Mouse (Mus musculus) heart, embryonic 12.5 days (tissue): ENCODE measurements at regions not wholly inside any gene's neighbourhood (a gene's known extent, or its start where the extent isn't known, plus 50 kb on each side); places are given as distances from the start of the nearest gene placed in this dataset.

ENCODE experiments used
- ATAC-seq: fragments of 200-750 bp; cut with Nextera tagmentation; 2 replicates; pipeline ENCODE4 v1.8.0; 2017; ENCODE audit warnings: moderate TSS enrichment, moderate library complexity; ENCODE audit not compliant: insufficient number of reproducible peaks, low FRiP score
- H3K27ac ChIP-seq: fragments of 300-500 bp; sonication (generic); 2 replicates; pipeline ENCODE4 v1.5.1; 2016; ENCODE audit warnings: mild to moderate bottlenecking, moderate library complexity; ENCODE audit not compliant: poor library complexity, severe bottlenecking
- H3K27me3 ChIP-seq: fragments of 300-500 bp; sonication (generic); replicated peaks from 2 replicates; pipeline ENCODE4 v1.6.1; 2016; ENCODE audit warnings: mild to moderate bottlenecking, moderate library complexity
- H3K36me3 ChIP-seq: fragments of 300-500 bp; sonication (generic); 2 replicates; pipeline ENCODE4 v1.6.1; 2016; ENCODE audit warnings: mild to moderate bottlenecking, moderate library complexity
- H3K4me1 ChIP-seq: fragments of 300-500 bp; sonication (generic); replicated peaks from 2 replicates; pipeline ENCODE4 v1.6.1; 2016; ENCODE audit warnings: mild to moderate bottlenecking
- H3K4me2 ChIP-seq: fragments of 300-500 bp; sonication (generic); 2 replicates; pipeline ENCODE4 v1.6.1; 2016; ENCODE audit warnings: mild to moderate bottlenecking, moderate library complexity
- H3K4me3 ChIP-seq: fragments of 300-500 bp; sonication (generic); 2 replicates; pipeline ENCODE4 v1.5.1; 2016; ENCODE audit warnings: mild to moderate bottlenecking
- H3K9ac ChIP-seq: fragments of 300-500 bp; sonication (generic); 2 replicates; pipeline ENCODE4 v1.6.1; 2016; ENCODE audit warnings: mild to moderate bottlenecking, moderate library complexity
- H3K9me3 ChIP-seq: fragments of 300-500 bp; sonication (generic); replicated peaks from 2 replicates; pipeline ENCODE4 v1.6.1; 2016; ENCODE audit warnings: mild to moderate bottlenecking, moderate library complexity
- WGBS: fragments of 180-500 bp; shearing (Covaris S2); methylation state at CpG from one replicate; pipeline ENCODE4 v1.1.7; 2016; 5-methylcytosine and 5-hydroxymethylcytosine counted together

DNA sequence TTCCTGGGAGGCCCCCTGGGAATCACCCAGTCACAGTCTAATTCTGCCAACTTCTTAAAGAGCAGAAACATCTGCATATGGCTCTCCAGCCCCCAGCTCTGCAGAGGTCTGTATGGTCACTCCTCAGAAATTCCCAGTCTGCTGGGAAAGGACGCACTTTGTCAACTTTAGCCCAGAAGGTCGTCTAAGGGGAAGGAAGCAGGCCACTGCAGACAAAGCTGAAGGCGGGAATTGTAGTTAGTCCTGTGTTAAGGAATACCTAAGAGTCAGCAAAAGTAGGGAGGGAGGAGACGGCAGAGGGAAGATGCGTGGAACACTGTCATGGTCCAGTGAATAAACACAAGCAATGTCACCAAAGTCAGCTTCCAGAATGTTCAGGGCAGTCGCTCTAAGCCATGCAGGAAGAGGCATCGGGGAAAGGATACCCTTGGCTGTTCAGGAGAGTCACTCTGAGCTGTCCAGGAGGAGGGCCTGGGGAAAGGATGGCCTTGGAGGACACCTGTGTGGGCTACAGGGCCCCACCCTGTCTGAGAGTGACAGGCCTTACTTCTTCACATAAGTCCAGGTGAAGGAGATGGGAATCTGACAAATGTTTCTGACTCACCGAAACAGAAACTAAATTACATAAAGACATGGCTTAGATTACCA is 230.1 kb upstream of the Adgrl2 start:
- Histone ChIP-seq H3K9me3 (no peaks in the 10 kb centered on the region), H3K4me3 (no peak overlapping the region), H3K27me3 (no peaks in the 10 kb centered on the region), H3K9ac (no peak overlapping the region), H3K4me1 (peaks cover 19% of the 10 kb centered on the region; the same call in 1 of the 2 replicates), H3K36me3 (no peaks in the 10 kb centered on the region), H3K27ac (peak overlapping the region; percentile 37; the same call in 1 of the 2 replicates), H3K4me2 (no peak overlapping the region)
- WGBS = 56% methylated on average over 8 of the region's 8 CpGs
- ATAC-seq = peak; percentile 45; the same call in 1 of the 2 replicates

DNA sequence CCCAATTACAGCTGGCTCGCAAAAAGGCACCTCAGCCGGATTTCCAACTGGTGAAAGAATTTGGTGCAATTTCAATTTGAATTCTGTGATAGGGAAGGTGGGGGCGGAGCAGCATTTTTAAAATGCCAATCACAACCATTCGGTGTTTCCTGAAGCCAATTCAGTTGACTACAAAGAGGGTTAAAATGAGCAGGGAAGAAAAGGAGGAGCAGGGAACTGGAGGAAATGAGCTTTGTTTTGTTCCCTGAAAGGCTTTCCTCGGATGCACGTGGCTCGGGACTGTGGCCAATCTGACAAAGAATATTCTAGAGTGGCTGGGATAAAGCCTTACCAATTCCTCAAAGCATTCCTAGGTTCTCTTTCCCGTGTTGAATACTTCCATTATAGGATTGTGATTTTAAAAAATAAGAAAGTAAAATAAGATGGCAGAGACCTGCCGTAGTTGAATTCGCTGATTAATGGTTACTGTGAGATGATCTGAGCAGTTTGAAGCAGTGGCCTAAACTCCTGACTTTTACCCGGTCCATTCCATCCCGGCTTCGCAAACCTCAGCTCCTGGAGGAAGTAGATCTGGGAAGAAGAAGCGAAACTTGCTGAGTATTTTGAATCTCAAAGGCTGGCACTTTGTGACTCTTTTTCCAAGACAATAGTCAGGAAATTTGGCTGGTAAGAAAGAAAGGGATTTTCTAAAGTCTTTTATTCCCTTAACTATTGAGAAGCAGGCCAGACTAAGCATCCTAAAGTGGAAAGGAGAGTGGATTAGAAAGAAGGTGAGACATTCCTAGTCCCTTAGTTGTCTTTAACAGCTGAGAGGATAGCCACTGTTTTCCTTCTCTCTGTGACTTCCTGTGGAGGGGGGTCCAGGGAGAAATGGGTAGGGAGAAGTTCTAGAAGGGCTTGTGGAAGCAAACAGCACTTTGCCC is 229.3 kb upstream of the Adgrl2 start:
- H3K27me3 ChIP-seq = no peaks in the 10 kb centered on the region
- H3K4me1 ChIP-seq = peaks cover 19% of the 10 kb centered on the region; the same call in 1 of the 2 replicates
- no peak overlapping the region for H3K4me3 ChIP-seq
- no peaks in the 10 kb centered on the region for H3K9me3 ChIP-seq
- no peaks in the 10 kb centered on the region for H3K36me3 ChIP-seq
- H3K9ac ChIP-seq = no peak overlapping the region
- H3K4me2 ChIP-seq = no peak overlapping the region
- H3K27ac ChIP-seq = peak overlapping the region; percentile 37; the same call in 1 of the 2 replicates
- ATAC-seq = no peak
- 49% methylated on average over 14 of the region's 14 CpGs for WGBS

DNA sequence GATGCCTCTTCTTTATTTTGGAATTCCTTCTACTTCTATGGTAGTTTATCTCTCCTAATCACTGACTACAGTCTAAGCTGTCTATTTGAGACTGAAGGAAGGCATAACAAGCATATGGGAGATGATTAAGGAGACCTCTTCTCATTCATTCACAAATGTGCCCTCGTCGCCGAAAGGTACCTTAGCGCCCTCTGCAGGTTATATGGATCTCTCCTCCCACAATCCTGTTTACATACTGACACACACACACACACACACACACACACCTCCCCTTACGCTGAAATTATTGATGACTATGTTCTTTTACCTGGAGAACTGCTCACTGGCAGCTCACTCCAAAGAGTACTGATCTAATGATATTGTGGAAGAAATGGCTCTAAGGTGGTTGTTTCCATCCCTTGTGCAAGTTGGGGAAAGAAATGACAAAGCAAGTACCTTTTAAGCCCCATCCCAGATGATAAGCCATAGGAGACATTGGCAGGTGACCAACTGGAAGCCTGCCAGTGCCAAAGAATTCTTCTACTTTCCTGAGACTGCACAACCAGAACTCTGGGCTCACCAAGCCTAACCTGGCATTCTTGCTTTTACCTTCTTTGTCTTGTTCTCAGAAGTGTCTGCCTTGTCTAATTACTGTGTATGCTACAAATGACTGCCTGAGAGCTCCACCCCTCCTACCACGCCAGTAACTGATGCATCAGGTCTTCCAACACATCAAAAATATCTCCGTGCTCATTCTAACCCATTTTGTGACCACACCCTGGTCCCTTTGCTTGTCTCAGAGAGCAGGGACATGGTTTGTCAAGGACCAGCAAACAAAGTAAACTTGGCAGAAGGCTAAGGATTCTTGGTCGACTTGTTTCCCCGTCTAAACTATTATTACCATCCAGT is 227.8 kb upstream of the Adgrl2 start:
- Histone ChIP-seq H3K27ac (no peak overlapping the region), H3K4me2 (no peak overlapping the region), H3K36me3 (no peaks in the 10 kb centered on the region), H3K27me3 (no peaks in the 10 kb centered on the region), H3K4me1 (peaks cover 19% of the 10 kb centered on the region; the same call in 1 of the 2 replicates), H3K4me3 (no peak overlapping the region), H3K9me3 (no peaks in the 10 kb centered on the region), H3K9ac (no peak overlapping the region)
- ATAC-seq = no peak
- 83% methylated on average over 9 of the region's 9 CpGs for WGBS

DNA sequence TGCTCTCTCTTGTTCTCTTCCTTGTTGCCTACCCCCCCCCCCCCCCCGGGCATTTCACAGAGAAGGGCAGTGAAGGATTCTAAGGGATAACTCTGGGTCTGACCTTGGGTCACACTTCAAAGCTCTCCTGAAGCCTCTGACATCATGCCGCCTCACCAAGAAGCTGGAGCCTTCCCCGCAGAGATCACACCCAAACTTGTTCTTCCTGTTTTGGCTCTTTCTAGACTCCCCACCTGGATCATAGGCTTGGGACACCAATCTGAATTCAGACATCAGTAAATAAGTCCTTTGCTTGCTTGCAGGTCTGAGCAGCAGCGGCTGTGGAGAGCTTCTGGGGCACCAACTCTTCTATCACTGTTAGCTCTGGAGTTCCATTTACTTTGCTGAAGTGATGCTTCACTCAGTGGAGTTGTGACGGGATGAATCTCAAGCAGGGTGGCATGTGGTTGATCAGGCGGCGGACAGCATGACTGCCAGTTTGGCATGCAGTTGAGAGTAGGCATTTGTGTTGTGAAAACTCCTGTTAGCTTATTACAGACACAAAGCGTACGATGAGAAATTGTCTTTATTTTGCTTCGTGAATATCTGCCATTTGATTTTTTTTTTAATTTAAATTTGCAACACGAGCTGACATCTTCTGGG is 226.5 kb upstream of the Adgrl2 start:
- Histone ChIP-seq H3K9me3 (no peaks in the 10 kb centered on the region), H3K9ac (no peak overlapping the region), H3K4me1 (peaks cover 19% of the 10 kb centered on the region; the same call in 1 of the 2 replicates), H3K36me3 (no peaks in the 10 kb centered on the region), H3K27ac (no peak overlapping the region), H3K4me2 (no peak overlapping the region), H3K4me3 (no peak overlapping the region), H3K27me3 (no peaks in the 10 kb centered on the region)
- WGBS = 74% methylated on average over 11 of the region's 11 CpGs
- ATAC-seq = no peak

GRCm38 (mm10) chr3:149215691-149216090 is 225.3 kb upstream of the Adgrl2 start:
- no peak overlapping the region for H3K4me2 ChIP-seq
- H3K9me3 ChIP-seq = no peaks in the 10 kb centered on the region
- ATAC-seq = no peak
- no peak overlapping the region for H3K27ac ChIP-seq
- peaks cover 19% of the 10 kb centered on the region; the same call in 1 of the 2 replicates for H3K4me1 ChIP-seq
- H3K9ac ChIP-seq = no peak overlapping the region
- WGBS = 81% methylated on average over 2 of the region's 2 CpGs
- no peaks in the 10 kb centered on the region for H3K27me3 ChIP-seq
- H3K36me3 ChIP-seq = no peaks in the 10 kb centered on the region
- no peak overlapping the region for H3K4me3 ChIP-seq

DNA sequence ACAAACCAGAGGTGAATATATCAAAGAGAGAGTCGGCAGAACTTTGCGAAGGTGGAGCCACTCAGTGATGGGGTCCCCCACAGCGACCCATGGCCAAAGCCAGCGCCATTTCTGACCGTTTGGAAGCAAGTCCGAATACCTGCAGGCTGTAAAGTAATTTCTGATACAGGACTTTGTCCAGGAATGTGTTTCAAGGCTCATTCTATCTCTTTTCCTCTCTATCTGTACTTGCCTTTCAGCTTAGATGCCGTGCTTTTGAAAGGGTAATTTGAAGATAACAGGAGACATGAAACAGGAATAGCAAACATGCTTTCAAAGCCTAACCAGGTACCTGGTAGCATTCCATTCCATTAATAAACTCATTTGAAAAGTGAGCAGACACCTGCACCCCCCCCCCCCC is 221.6 kb upstream of the Adgrl2 start:
- Histone ChIP-seq H3K27ac (no peak overlapping the region), H3K9ac (no peak overlapping the region), H3K27me3 (no peaks in the 10 kb centered on the region), H3K9me3 (no peaks in the 10 kb centered on the region), H3K36me3 (no peaks in the 10 kb centered on the region), H3K4me3 (no peak overlapping the region), H3K4me1 (no peaks in the 10 kb centered on the region), H3K4me2 (no peak overlapping the region)
- 57% methylated on average over 7 of the region's 7 CpGs for WGBS
- ATAC-seq = no peak

DNA sequence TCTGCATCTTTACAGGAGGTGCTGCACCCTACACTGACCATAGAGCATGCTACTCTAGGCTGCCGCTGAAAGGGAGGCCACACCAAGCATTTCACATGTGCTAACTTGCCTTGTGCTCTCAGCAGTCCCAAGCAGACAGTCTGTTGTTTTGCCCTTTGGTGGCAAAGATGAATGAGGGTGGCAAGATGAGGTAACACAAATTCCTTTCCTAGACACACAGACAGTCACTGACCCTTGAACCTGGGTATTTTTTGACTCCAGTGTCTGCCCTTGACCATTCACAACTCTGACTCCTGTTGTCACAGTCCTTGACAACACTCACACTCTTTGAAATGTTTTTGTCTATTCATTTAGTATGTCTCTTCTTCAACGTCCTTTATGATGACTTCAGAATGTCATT is 218.9 kb upstream of the Adgrl2 start:
- WGBS = 79% methylated on average over 2 of the region's 2 CpGs
- H3K27me3 ChIP-seq = no peaks in the 10 kb centered on the region
- no peak overlapping the region for H3K4me2 ChIP-seq
- H3K4me1 ChIP-seq = no peaks in the 10 kb centered on the region
- no peak for ATAC-seq
- H3K36me3 ChIP-seq = no peaks in the 10 kb centered on the region
- H3K9ac ChIP-seq = no peak overlapping the region
- H3K27ac ChIP-seq = no peak overlapping the region
- no peaks in the 10 kb centered on the region for H3K9me3 ChIP-seq
- no peak overlapping the region for H3K4me3 ChIP-seq

- Histone ChIP-seq H3K9me3 (no peaks in the 10 kb centered on the region), H3K4me1 (no peaks in the 10 kb centered on the region), H3K4me3 (no peak overlapping the region), H3K4me2 (no peak overlapping the region), H3K9ac (no peak overlapping the region), H3K36me3 (no peaks in the 10 kb centered on the region), H3K27ac (no peak overlapping the region), H3K27me3 (no peaks in the 10 kb centered on the region)
- WGBS = 72% methylated on average over 5 of the region's 5 CpGs
- ATAC-seq = no peak
Observed at GRCm38 (mm10) chr3:149203451-149203850, 213.1 kb upstream of the Adgrl2 start.

DNA sequence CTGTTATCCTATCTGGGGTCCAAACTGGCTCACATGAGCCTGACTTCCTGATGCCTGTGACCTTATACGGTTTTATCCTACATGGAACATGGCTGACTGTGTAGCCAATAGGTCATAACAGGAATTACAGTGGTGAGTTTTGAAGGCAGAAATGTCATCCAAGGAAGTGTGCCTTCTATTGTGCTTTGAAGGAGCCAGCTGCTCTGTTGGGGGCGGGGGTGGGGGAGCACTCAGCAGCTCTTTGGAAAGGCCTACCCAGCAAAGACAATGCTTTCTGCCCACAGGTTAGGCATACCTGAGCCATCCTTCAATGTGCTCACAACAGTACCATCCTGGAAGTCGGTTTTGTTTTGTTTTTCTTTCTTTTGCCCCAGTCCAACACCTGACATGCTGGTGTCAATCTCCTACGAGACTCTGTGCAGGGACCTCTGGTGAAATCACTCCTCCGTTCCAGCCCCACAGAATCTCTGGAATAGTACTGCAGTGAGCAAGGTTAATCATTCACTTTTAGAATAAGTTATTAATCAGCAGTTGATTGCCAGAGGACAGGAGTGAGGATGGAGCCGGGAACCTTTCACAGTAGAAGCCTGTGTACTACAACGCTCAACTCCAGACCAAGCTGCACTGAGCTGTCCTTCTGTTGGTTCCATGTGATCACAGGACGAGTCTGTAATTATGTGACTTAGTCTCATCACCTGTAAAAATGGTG is 206.3 kb upstream of the Adgrl2 start:
- no peak overlapping the region for H3K9ac ChIP-seq
- H3K9me3 ChIP-seq = no peaks in the 10 kb centered on the region
- no peak overlapping the region for H3K4me2 ChIP-seq
- WGBS = 79% methylated on average over 8 of the region's 8 CpGs
- ATAC-seq = no peak
- H3K4me1 ChIP-seq = no peaks in the 10 kb centered on the region
- no peaks in the 10 kb centered on the region for H3K36me3 ChIP-seq
- H3K27me3 ChIP-seq = no peaks in the 10 kb centered on the region
- H3K4me3 ChIP-seq = no peak overlapping the region
- H3K27ac ChIP-seq = no peak overlapping the region

- H3K9me3 ChIP-seq = no peaks in the 10 kb centered on the region
- no peak for ATAC-seq
- no peak overlapping the region for H3K4me2 ChIP-seq
- H3K4me1 ChIP-seq = peaks cover 7% of the 10 kb centered on the region
- no peaks in the 10 kb centered on the region for H3K36me3 ChIP-seq
- H3K27me3 ChIP-seq = no peaks in the 10 kb centered on the region
- no peak overlapping the region for H3K9ac ChIP-seq
- H3K27ac ChIP-seq = no peak overlapping the region
- WGBS = 79% methylated on average over 19 of the region's 19 CpGs
- H3K4me3 ChIP-seq = no peak overlapping the region
Observed at GRCm38 (mm10) chr3:149190856-149191576, 200.7 kb upstream of the Adgrl2 start.
